Mouse (Mus musculus) lung, postnatal 36 days (tissue): ENCODE data around the gene Ric3.

Source experiments
- DNase-seq: peaks from one replicate; pipeline ENCODE4 v3.0.0; 2022; ENCODE audit warnings: mixed read lengths

Ric3 gene

GRCm38 (mm10) chr7:109039445-109039844 is 43.7 kb downstream of the Ric3 start:
- DNase-seq, result no peak

- no peak for DNase-seq
Observed at GRCm38 (mm10) chr7:109038987-109039386, 44.1 kb downstream of the Ric3 start.

GRCm38 (mm10) chr7:109038121-109038735 is 44.9 kb downstream of the Ric3 start:
- no peak for DNase-seq

- DNase-seq, result no peak
Observed at GRCm38 (mm10) chr7:109032054-109032453, 51.1 kb downstream of the Ric3 start.

GRCm38 (mm10) chr7:109031331-109031730 is 51.8 kb downstream of the Ric3 start:
- no peak for DNase-seq

GRCm38 (mm10) chr7:109029961-109030465 is 53.1 kb downstream of the Ric3 start:
- no peak for DNase-seq

GRCm38 (mm10) chr7:109028204-109028603 is 54.9 kb downstream of the Ric3 start:
- DNase-seq, result peak; percentile 77

GRCm38 (mm10) chr7:109027721-109028120 is 55.4 kb downstream of the Ric3 start:
- no peak for DNase-seq

GRCm38 (mm10) chr7:109026976-109027375 is 56.2 kb downstream of the Ric3 start:
- DNase-seq, result no peak

- no peak for DNase-seq
Observed at GRCm38 (mm10) chr7:109025743-109026142, 57.4 kb downstream of the Ric3 start.

GRCm38 (mm10) chr7:109021428-109021827 is 61.7 kb downstream of the Ric3 start:
- peak; percentile 77 for DNase-seq

- DNase-seq, result no peak
Observed at GRCm38 (mm10) chr7:109019243-109019642, 63.9 kb downstream of the Ric3 start.

- no peak for DNase-seq
Observed at GRCm38 (mm10) chr7:109016378-109016923, 66.7 kb downstream of the Ric3 start.

- DNase-seq, result no peak
Observed at GRCm38 (mm10) chr7:109014851-109015250, 68.3 kb downstream of the Ric3 start.

GRCm38 (mm10) chr7:109012998-109013625 is 70.0 kb downstream of the Ric3 start:
- no peak for DNase-seq

GRCm38 (mm10) chr7:109012575-109012974 is 70.6 kb downstream of the Ric3 start:
- no peak for DNase-seq

- no peak for DNase-seq
Observed at GRCm38 (mm10) chr7:109011596-109012180, 71.4 kb downstream of the Ric3 start.

- DNase-seq, result no peak
Observed at GRCm38 (mm10) chr7:109010720-109011595, 72.2 kb downstream of the Ric3 start.

- no peak for DNase-seq
Observed at GRCm38 (mm10) chr7:109009260-109009659, 73.9 kb downstream of the Ric3 start.

GRCm38 (mm10) chr7:109003653-109004052 is 79.5 kb downstream of the Ric3 start:
- no peak for DNase-seq

GRCm38 (mm10) chr7:109001971-109002370 is 81.2 kb downstream of the Ric3 start:
- no peak for DNase-seq

- peak; percentile 44 for DNase-seq
Observed at GRCm38 (mm10) chr7:109000315-109000954, 82.7 kb downstream of the Ric3 start.
